Mouse (Mus musculus): Measurements from ENCODE around the gene Vill. TPM values are rescaled to one million over a fixed set of nuclear protein-coding genes. Genes with fewer than 3 reads are reported as not detected.

Gene Vill
- polyA plus RNA-seq, 1 experiment from 2014 or later, result 9.0 TPM

GRCm38 (mm10) chr9:119094462-119095109 is 42.0 kb downstream of the Vill start:
- H3K27me3 ChIP-seq (ENCODE audit: control insufficient read depth, insufficient read depth, low read length), result no peaks in the 10 kb centered on the region; the same call in 1 of the 2 replicates
- ATAC-seq (replicated peaks; ENCODE audit: extremely low read depth, insufficient read depth, low FRiP score), result no peak
- 65% methylated on average over 13 of the region's 13 CpGs for WGBS
- H3K36me3 ChIP-seq (ENCODE audit: control insufficient read depth, insufficient read depth), result no peaks in the 10 kb centered on the region
- H3K4me2 ChIP-seq (ENCODE audit: low read depth, low read length), result no peak overlapping the region
- no peak overlapping the region for H3K27ac ChIP-seq (ENCODE audit: low read length)
- H3K4me1 ChIP-seq (ENCODE audit: control insufficient read depth, insufficient read depth, low read length), result peaks cover 20% of the 10 kb centered on the region
- no peaks in the 10 kb centered on the region for H3K9me3 ChIP-seq (replicated peaks; ENCODE audit: control insufficient read depth, low read length)
- no peak overlapping the region for H3K4me3 ChIP-seq (ENCODE audit: low read length)
- no peak overlapping the region for H3K9ac ChIP-seq (ENCODE audit: low read length)

- Histone ChIP-seq H3K4me2 (ENCODE audit: low read depth, low read length) (no peak overlapping the region), H3K27ac (ENCODE audit: low read length) (no peak overlapping the region), H3K36me3 (ENCODE audit: control insufficient read depth, insufficient read depth) (no peaks in the 10 kb centered on the region), H3K27me3 (ENCODE audit: control insufficient read depth, insufficient read depth, low read length) (peaks cover 6% of the 10 kb centered on the region), H3K9ac (ENCODE audit: low read length) (no peak overlapping the region), H3K9me3 (replicated peaks; ENCODE audit: control insufficient read depth, low read length) (no peaks in the 10 kb centered on the region), H3K4me1 (ENCODE audit: control insufficient read depth, insufficient read depth, low read length) (0 out of 2 replicates have a peak, but pooled peaks cover 3% of the 10 kb centered on the region), H3K4me3 (ENCODE audit: low read length) (no peak overlapping the region)
- no peak for ATAC-seq (replicated peaks; ENCODE audit: extremely low read depth, insufficient read depth, low FRiP score)
- WGBS, result 14% methylated on average over 15 of the region's 15 CpGs
Measured at GRCm38 (mm10) chr9:119100177-119100898, 47.8 kb downstream of the Vill start.

- peak within 1 kb of the TSS; percentile 92 for H3K4me2 ChIP-seq (ENCODE audit: low read depth, low read length)
- no peaks in the 10 kb centered on the region for H3K36me3 ChIP-seq (ENCODE audit: control insufficient read depth, insufficient read depth)
- peak within 1 kb of the TSS; percentile 66 for H3K9ac ChIP-seq (ENCODE audit: low read length)
- 0 out of 2 replicates have a peak, but pooled peaks cover 3% of the 10 kb centered on the region for H3K4me1 ChIP-seq (ENCODE audit: control insufficient read depth, insufficient read depth, low read length)
- ATAC-seq (replicated peaks; ENCODE audit: extremely low read depth, insufficient read depth, low FRiP score), result peak; percentile 82
- H3K27ac ChIP-seq (ENCODE audit: low read length), result 0 out of 2 replicates have a peak within 1 kb of the TSS, but pooled peaks have one; percentile 0
- peak within 1 kb of the TSS; percentile 70 for H3K4me3 ChIP-seq (ENCODE audit: low read length)
- no peaks in the 10 kb centered on the region for H3K9me3 ChIP-seq (replicated peaks; ENCODE audit: control insufficient read depth, low read length)
- H3K27me3 ChIP-seq (ENCODE audit: control insufficient read depth, insufficient read depth, low read length), result peaks cover 6% of the 10 kb centered on the region
- 3% methylated on average over 44 of the region's 44 CpGs for whole genome bisulfite sequencing
Measured at GRCm38 (mm10) chr9:119101992-119102782, 49.6 kb downstream of the Vill start, which contains the start of gene Dlec1. Gene Dlec1 (plus strand): TSS chr9:119102478.

- Histone ChIP-seq H3K4me3 (ENCODE audit: low read length) (peak overlapping the region; percentile 70), H3K27me3 (ENCODE audit: control insufficient read depth, insufficient read depth, low read length) (peaks cover 6% of the 10 kb centered on the region), H3K9ac (ENCODE audit: low read length) (peak overlapping the region; percentile 66), H3K36me3 (ENCODE audit: control insufficient read depth, insufficient read depth) (no peaks in the 10 kb centered on the region), H3K4me2 (ENCODE audit: low read depth, low read length) (peak overlapping the region; percentile 92), H3K9me3 (replicated peaks; ENCODE audit: control insufficient read depth, low read length) (no peaks in the 10 kb centered on the region), H3K27ac (ENCODE audit: low read length) (no peak overlapping the region), H3K4me1 (ENCODE audit: control insufficient read depth, insufficient read depth, low read length) (0 out of 2 replicates have a peak, but pooled peaks cover 3% of the 10 kb centered on the region)
- ATAC-seq (replicated peaks; ENCODE audit: extremely low read depth, insufficient read depth, low FRiP score), result no peak
- WGBS, result 3% methylated on average over 19 of the region's 19 CpGs
Measured at GRCm38 (mm10) chr9:119102783-119103113, 50.2 kb downstream of the Vill start.

GRCm38 (mm10) chr9:119107566-119107965 is 55.0 kb downstream of the Vill start:
- H3K9ac ChIP-seq (ENCODE audit: low read length), result no peak overlapping the region
- 71% methylated on average over 4 of the region's 4 CpGs for WGBS
- H3K9me3 ChIP-seq (replicated peaks; ENCODE audit: control insufficient read depth, low read length), result no peaks in the 10 kb centered on the region
- no peak overlapping the region for H3K4me3 ChIP-seq (ENCODE audit: low read length)
- H3K36me3 ChIP-seq (ENCODE audit: control insufficient read depth, insufficient read depth), result no peaks in the 10 kb centered on the region
- H3K4me1 ChIP-seq (ENCODE audit: control insufficient read depth, insufficient read depth, low read length), result peaks cover 5% of the 10 kb centered on the region; the same call in 1 of the 2 replicates
- ATAC-seq (replicated peaks; ENCODE audit: extremely low read depth, insufficient read depth, low FRiP score), result no peak
- no peak overlapping the region for H3K4me2 ChIP-seq (ENCODE audit: low read depth, low read length)
- no peak overlapping the region for H3K27ac ChIP-seq (ENCODE audit: low read length)
- peaks cover 6% of the 10 kb centered on the region for H3K27me3 ChIP-seq (ENCODE audit: control insufficient read depth, insufficient read depth, low read length)

- no peak for ATAC-seq (replicated peaks; ENCODE audit: extremely low read depth, insufficient read depth, low FRiP score)
- Histone ChIP-seq H3K4me1 (ENCODE audit: control insufficient read depth, insufficient read depth, low read length) (peaks cover 2% of the 10 kb centered on the region; the same call in 1 of the 2 replicates), H3K4me3 (ENCODE audit: low read length) (no peak overlapping the region), H3K36me3 (ENCODE audit: control insufficient read depth, insufficient read depth) (no peaks in the 10 kb centered on the region), H3K27ac (ENCODE audit: low read length) (no peak overlapping the region), H3K4me2 (ENCODE audit: low read depth, low read length) (no peak overlapping the region), H3K9ac (ENCODE audit: low read length) (no peak overlapping the region), H3K9me3 (replicated peaks; ENCODE audit: control insufficient read depth, low read length) (no peaks in the 10 kb centered on the region), H3K27me3 (ENCODE audit: control insufficient read depth, insufficient read depth, low read length) (no peaks in the 10 kb centered on the region)
- 68% methylated on average over 12 of the region's 12 CpGs for WGBS
Measured at GRCm38 (mm10) chr9:119109685-119110353, 57.2 kb downstream of the Vill start.

- H3K27ac ChIP-seq (ENCODE audit: low read length), result no peak overlapping the region
- no peak overlapping the region for H3K4me3 ChIP-seq (ENCODE audit: low read length)
- no peak overlapping the region for H3K9ac ChIP-seq (ENCODE audit: low read length)
- 56% methylated on average over 3 of the region's 3 CpGs for WGBS
- H3K36me3 ChIP-seq (ENCODE audit: control insufficient read depth, insufficient read depth), result no peaks in the 10 kb centered on the region
- H3K4me1 ChIP-seq (ENCODE audit: control insufficient read depth, insufficient read depth, low read length), result peaks cover 2% of the 10 kb centered on the region; the same call in 1 of the 2 replicates
- ATAC-seq (replicated peaks; ENCODE audit: extremely low read depth, insufficient read depth, low FRiP score), result no peak
- no peaks in the 10 kb centered on the region for H3K27me3 ChIP-seq (ENCODE audit: control insufficient read depth, insufficient read depth, low read length)
- no peak overlapping the region for H3K4me2 ChIP-seq (ENCODE audit: low read depth, low read length)
- H3K9me3 ChIP-seq (replicated peaks; ENCODE audit: control insufficient read depth, low read length), result no peaks in the 10 kb centered on the region
Measured at GRCm38 (mm10) chr9:119110640-119111039, 58.1 kb downstream of the Vill start.

GRCm38 (mm10) chr9:119114911-119115310 is 62.3 kb downstream of the Vill start:
- H3K9me3 ChIP-seq (replicated peaks; ENCODE audit: control insufficient read depth, low read length), result no peaks in the 10 kb centered on the region
- H3K4me1 ChIP-seq (ENCODE audit: control insufficient read depth, insufficient read depth, low read length), result no peaks in the 10 kb centered on the region
- no peak overlapping the region for H3K27ac ChIP-seq (ENCODE audit: low read length)
- no peak for ATAC-seq (replicated peaks; ENCODE audit: extremely low read depth, insufficient read depth, low FRiP score)
- no peak overlapping the region for H3K4me3 ChIP-seq (ENCODE audit: low read length)
- no peaks in the 10 kb centered on the region for H3K27me3 ChIP-seq (ENCODE audit: control insufficient read depth, insufficient read depth, low read length)
- no peak overlapping the region for H3K4me2 ChIP-seq (ENCODE audit: low read depth, low read length)
- WGBS, result 81% methylated on average over 17 of the region's 17 CpGs
- H3K36me3 ChIP-seq (ENCODE audit: control insufficient read depth, insufficient read depth), result no peaks in the 10 kb centered on the region
- H3K9ac ChIP-seq (ENCODE audit: low read length), result no peak overlapping the region

Data from heart, embryonic 16.5 days (tissue).